ENCODE assay signal across 19 mouse cellular contexts in the genomic region with DNA sequence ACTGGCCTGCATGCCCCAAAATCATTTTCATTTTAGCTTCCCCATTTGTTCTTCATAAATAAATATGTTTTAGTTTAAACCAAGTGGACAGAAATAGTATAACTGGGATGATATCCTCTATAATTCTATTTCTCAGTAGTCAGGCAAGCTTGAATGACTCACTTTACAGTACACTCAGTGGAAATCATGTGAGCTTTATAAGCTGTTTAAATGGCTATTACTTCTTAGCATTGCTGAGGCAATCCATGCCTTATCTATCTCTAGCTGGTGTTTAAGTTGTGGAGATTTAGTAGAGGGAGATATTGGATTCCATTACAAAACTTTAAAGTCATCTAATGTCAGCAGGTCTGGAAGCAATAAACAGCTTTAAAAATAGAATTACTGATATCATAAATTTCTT.
"Had no signal": no experiment of that assay in that cellular context is flagged by ENCODE, and none has a peak within 500 bp of the region (broad histone marks: within the 10 kb centered on the region; RNA-seq: fewer than 3 reads in every experiment).

No protein-coding gene starts in this region.

- H3K4me1 ChIP-seq: limb, embryonic 15.5 days; midbrain, embryonic 12.5 days had no signal

- DNase-seq: kidney, adult 9 months; kidney, postnatal 14 days; layer of hippocampus, adult 9-11 months; liver, postnatal 0 days; lung, embryonic 14.5 days; right cerebral cortex, adult 18-20 months; right cerebral cortex, postnatal 14 days; right cerebral cortex, postnatal 4 days; thymus, adult 2 months; thymus, postnatal 14 days had no signal

- H3K4me2 ChIP-seq: limb, embryonic 15.5 days; liver, embryonic 11.5 days; lung, embryonic 14.5 days; midbrain, embryonic 12.5 days had no signal

- H3K9ac ChIP-seq: limb, embryonic 15.5 days; liver, embryonic 14.5 days; liver, postnatal 0 days; lung, embryonic 14.5 days; midbrain, embryonic 12.5 days had no signal

- ATAC-seq: liver, postnatal 0 days; lung, postnatal 0 days; midbrain, embryonic 16.5 days had no signal

- H3K9me3 ChIP-seq: limb, embryonic 15.5 days; midbrain, embryonic 12.5 days had no signal

- H3K4me3 ChIP-seq: layer of hippocampus, adult 2 months; limb, embryonic 15.5 days; midbrain, embryonic 12.5 days had no signal

- H3K36me3 ChIP-seq: limb, embryonic 15.5 days; midbrain, embryonic 12.5 days had no signal

- H3K27me3 ChIP-seq: limb, embryonic 15.5 days; midbrain, embryonic 12.5 days had no signal

- H3K27ac ChIP-seq: layer of hippocampus, adult 2 months; limb, embryonic 15.5 days; liver, embryonic 14.5 days; macrophage; midbrain, embryonic 12.5 days; stomach, postnatal 0 days had no signal
